Mouse (Mus musculus) urinary bladder, postnatal 10 days (tissue): ENCODE measurements around the gene C1qtnf6.

Experiments used
- DNase-seq: peaks from one replicate; pipeline ENCODE4 v3.0.0; 2022; ENCODE audit warnings: low spot score

The C1qtnf6 gene

GRCm38 (mm10) chr15:78530671-78531450 lies at the start of gene C1qtnf6:
Gene C1qtnf6, minus strand, starts transcription at chr15:78531416.
- no peak for DNase-seq

GRCm38 (mm10) chr15:78576284-78576810 lies 45.1 kb upstream of the C1qtnf6 start:
- no peak for DNase-seq

GRCm38 (mm10) chr15:78572658-78573397 lies 41.6 kb upstream of the C1qtnf6 start, which contains the start of gene Rac2:
Gene Rac2, minus strand, starts transcription at chr15:78572783.
- DNase-seq, result no peak

GRCm38 (mm10) chr15:78572270-78572600 lies 41.0 kb upstream of the C1qtnf6 start:
- DNase-seq, result no peak

- DNase-seq, result no peak
These were observed 40.5 kb upstream of the C1qtnf6 start for GRCm38 (mm10) chr15:78571554-78572269.

GRCm38 (mm10) chr15:78570170-78570569 lies 39.0 kb upstream of the C1qtnf6 start:
- DNase-seq, result no peak

- no peak for DNase-seq
These were observed 36.4 kb upstream of the C1qtnf6 start for GRCm38 (mm10) chr15:78567608-78568120.

GRCm38 (mm10) chr15:78564764-78565435 lies 33.7 kb upstream of the C1qtnf6 start:
- no peak for DNase-seq

GRCm38 (mm10) chr15:78563937-78564336 lies 32.7 kb upstream of the C1qtnf6 start:
- no peak for DNase-seq

GRCm38 (mm10) chr15:78563344-78563743 lies 32.1 kb upstream of the C1qtnf6 start:
- DNase-seq, result no peak

- DNase-seq, result no peak
These were observed 28.1 kb upstream of the C1qtnf6 start for GRCm38 (mm10) chr15:78559141-78559979.

- no peak for DNase-seq
These were observed 26.7 kb upstream of the C1qtnf6 start for GRCm38 (mm10) chr15:78557693-78558535.

GRCm38 (mm10) chr15:78554545-78555313 lies 23.5 kb upstream of the C1qtnf6 start:
- DNase-seq, result no peak

GRCm38 (mm10) chr15:78549189-78549734 lies 18.0 kb upstream of the C1qtnf6 start:
- DNase-seq, result no peak

GRCm38 (mm10) chr15:78548711-78549110 lies 17.5 kb upstream of the C1qtnf6 start:
- no peak for DNase-seq

GRCm38 (mm10) chr15:78548336-78548665 lies 17.1 kb upstream of the C1qtnf6 start:
- no peak for DNase-seq

GRCm38 (mm10) chr15:78547415-78548335 lies 16.5 kb upstream of the C1qtnf6 start:
- no peak for DNase-seq

- DNase-seq, result no peak
These were observed 14.8 kb upstream of the C1qtnf6 start for GRCm38 (mm10) chr15:78546060-78546459.
